Mouse (Mus musculus) A20 (cell line): ENCODE data around the gene Ppme1.

ENCODE experiments used
- DNase-seq: peaks from one replicate; pipeline ENCODE4 v3.0.0-alpha.2; 2011; ENCODE audit warnings: low read depth, low spot score

Ppme1 gene

GRCm38 (mm10) chr7:100327514-100327913, 44.6 kb downstream of the Ppme1 start:
- no peak for DNase-seq

- peak; percentile 27 for DNase-seq
Measured at GRCm38 (mm10) chr7:100325482-100325881, 46.6 kb downstream of the Ppme1 start.

- no peak for DNase-seq
Measured at GRCm38 (mm10) chr7:100323721-100324120, 48.4 kb downstream of the Ppme1 start.

GRCm38 (mm10) chr7:100317534-100317933, 54.6 kb downstream of the Ppme1 start:
- no peak for DNase-seq

- no peak for DNase-seq
Measured at GRCm38 (mm10) chr7:100316924-100317323, 55.2 kb downstream of the Ppme1 start.

- no peak for DNase-seq
Measured at GRCm38 (mm10) chr7:100312716-100313115, 59.4 kb downstream of the Ppme1 start.

- DNase-seq, result no peak
Measured at GRCm38 (mm10) chr7:100310290-100310689, 61.8 kb downstream of the Ppme1 start.

- DNase-seq, result no peak
Measured at GRCm38 (mm10) chr7:100309679-100310078, 62.4 kb downstream of the Ppme1 start.

GRCm38 (mm10) chr7:100309216-100309615, 62.9 kb downstream of the Ppme1 start:
- DNase-seq, result no peak

GRCm38 (mm10) chr7:100307872-100308653, 64.0 kb downstream of the Ppme1 start:
- no peak for DNase-seq

GRCm38 (mm10) chr7:100305894-100306293, 66.2 kb downstream of the Ppme1 start:
- no peak for DNase-seq

GRCm38 (mm10) chr7:100302316-100302715, 69.8 kb downstream of the Ppme1 start:
- no peak for DNase-seq

GRCm38 (mm10) chr7:100301390-100301789, 70.7 kb downstream of the Ppme1 start:
- no peak for DNase-seq

GRCm38 (mm10) chr7:100298861-100299510, 73.1 kb downstream of the Ppme1 start:
- DNase-seq, result no peak

GRCm38 (mm10) chr7:100296699-100297098, 75.4 kb downstream of the Ppme1 start:
- DNase-seq, result no peak

GRCm38 (mm10) chr7:100295745-100296144, 76.4 kb downstream of the Ppme1 start:
- no peak for DNase-seq

GRCm38 (mm10) chr7:100293546-100293945, 78.6 kb downstream of the Ppme1 start:
- no peak for DNase-seq

- no peak for DNase-seq
Measured at GRCm38 (mm10) chr7:100288622-100289021, 83.5 kb downstream of the Ppme1 start.

- no peak for DNase-seq
Measured at GRCm38 (mm10) chr7:100287748-100288578, 84.1 kb downstream of the Ppme1 start.

GRCm38 (mm10) chr7:100285383-100285782, 86.7 kb downstream of the Ppme1 start, which contains the start of gene P4ha3:
TSS of gene P4ha3 (plus strand) at chr7:100285520.
- DNase-seq, result no peak

- no peak for DNase-seq
Measured at GRCm38 (mm10) chr7:100283298-100283697, 88.8 kb downstream of the Ppme1 start.

- no peak for DNase-seq
Measured at GRCm38 (mm10) chr7:100281596-100281995, 90.5 kb downstream of the Ppme1 start.
